Mouse (Mus musculus) bone marrow macrophage, adult 2 months (primary cell): ENCODE results near the gene Pkd2. TPM values are rescaled to one million over a fixed set of nuclear protein-coding genes. Genes with fewer than 3 reads are reported as not detected.

ENCODE experiments used
- H3K27ac ChIP-seq: 2 replicates; pipeline ENCODE4 v1.5.1; 2012; ENCODE audit warnings: low read depth, low read length; ENCODE audit not compliant: insufficient read depth
- H3K4me1 ChIP-seq: 2 replicates; pipeline ENCODE4 v1.6.1; 2012; ENCODE audit warnings: low read length; ENCODE audit not compliant: control insufficient read depth, insufficient read depth
- H3K4me3 ChIP-seq: 2 replicates; pipeline ENCODE4 v1.5.1; 2012; ENCODE audit warnings: mild to moderate bottlenecking, low read length, moderate library complexity; ENCODE audit not compliant: insufficient read depth
- CTCF ChIP-seq: IDR thresholded peaks from 2 replicates; pipeline ENCODE4 v1.5.1; 2012; ENCODE audit warnings: low read depth, mild to moderate bottlenecking, low read length, moderate library complexity
- POLR2A ChIP-seq: IDR thresholded peaks from 2 replicates; pipeline ENCODE4 v1.6.1; 2012; ENCODE audit warnings: mild to moderate bottlenecking, low read depth, low read length, borderline replicate concordance
- polyA plus RNA-seq: library from polyadenylated mRNA; stranded (reverse); fragments of >200 nt; gene quantifications from 2 replicates; pipeline ENCODE4 v1.2.4, GENCODE M21; 2012; ENCODE audit not compliant: missing spikeins, insufficient read depth, insufficient read length

Pkd2 gene
- polyA plus RNA-seq, 1 experiment, result 17.8 TPM

DNA sequence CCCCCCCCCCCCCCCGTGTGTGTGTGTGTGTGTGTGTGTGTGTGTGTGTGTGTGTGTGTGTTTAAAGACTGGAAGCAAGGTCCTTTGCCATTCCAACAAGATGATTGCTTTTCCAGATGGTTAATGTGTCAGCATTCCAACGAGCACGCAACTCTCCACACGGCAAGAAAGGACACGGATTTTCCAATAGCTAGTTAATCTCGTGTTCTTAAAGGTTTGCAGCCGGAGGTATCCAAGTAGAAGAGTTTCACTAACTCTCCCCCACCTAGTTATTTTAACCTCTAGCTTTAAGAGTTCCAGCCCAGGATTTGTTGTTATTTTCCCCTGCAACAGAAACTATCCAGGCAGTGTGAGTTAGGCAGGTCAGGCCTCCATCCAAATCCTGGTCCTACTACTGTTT is 1.6 kb downstream of the Pkd2 start:
- Histone ChIP-seq H3K4me3 (no peak overlapping the region), H3K27ac (no peak overlapping the region)
- no peak for TF ChIP-seq POLR2A
- no peak for TF ChIP-seq CTCF

DNA sequence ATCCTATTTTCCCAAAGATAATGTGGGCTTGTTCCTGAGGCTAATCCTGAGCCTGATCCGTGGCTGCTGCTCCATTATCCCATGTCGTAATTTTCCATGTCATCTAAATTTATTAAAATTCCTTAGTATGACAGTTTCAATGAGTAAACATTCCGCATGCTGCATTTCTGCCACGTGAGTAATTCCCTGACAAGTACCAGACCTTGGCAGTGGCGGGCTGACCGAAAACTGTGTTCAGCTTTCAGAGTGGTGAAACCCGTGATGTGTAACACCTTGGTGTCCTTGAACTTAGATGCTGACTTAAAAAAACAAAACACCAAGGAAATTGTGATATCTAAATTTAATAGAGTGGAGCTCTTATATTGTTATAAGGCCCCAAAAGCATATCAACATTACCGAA is 6.0 kb downstream of the Pkd2 start:
- no peak overlapping the region for H3K4me3 ChIP-seq
- H3K4me1 ChIP-seq, result peaks cover 3% of the 10 kb centered on the region
- H3K27ac ChIP-seq, result no peak overlapping the region
- TF ChIP-seq POLR2A, result no peak
- TF ChIP-seq CTCF, result no peak

More for the DNA sequence above, 1.6 kb downstream of the Pkd2 start:
- H3K4me1 ChIP-seq, result peaks cover 9% of the 10 kb centered on the region

- Histone ChIP-seq H3K4me3 (no peak overlapping the region), H3K4me1 (peaks cover 3% of the 10 kb centered on the region), H3K27ac (no peak overlapping the region)
- no peak for TF ChIP-seq CTCF
- TF ChIP-seq POLR2A, result no peak
Observed at GRCm38 (mm10) chr5:104465731-104466130, 6.5 kb downstream of the Pkd2 start.

- Histone ChIP-seq H3K27ac (no peak overlapping the region), H3K4me3 (no peak overlapping the region), H3K4me1 (no peaks in the 10 kb centered on the region)
- TF ChIP-seq POLR2A (no peak), CTCF (no peak)
Observed at GRCm38 (mm10) chr5:104466816-104467215, 7.6 kb downstream of the Pkd2 start.

- TF ChIP-seq CTCF (no peak), POLR2A (no peak)
- H3K4me3 ChIP-seq, result no peak overlapping the region
- no peaks in the 10 kb centered on the region for H3K4me1 ChIP-seq
- no peak overlapping the region for H3K27ac ChIP-seq
Observed at GRCm38 (mm10) chr5:104468586-104468985, 9.3 kb downstream of the Pkd2 start.

- no peak overlapping the region for H3K4me3 ChIP-seq
- no peak for TF ChIP-seq CTCF
- no peak for TF ChIP-seq POLR2A
- H3K27ac ChIP-seq, result no peak overlapping the region
- no peaks in the 10 kb centered on the region for H3K4me1 ChIP-seq
Observed at GRCm38 (mm10) chr5:104470981-104471391, 11.7 kb downstream of the Pkd2 start.

DNA sequence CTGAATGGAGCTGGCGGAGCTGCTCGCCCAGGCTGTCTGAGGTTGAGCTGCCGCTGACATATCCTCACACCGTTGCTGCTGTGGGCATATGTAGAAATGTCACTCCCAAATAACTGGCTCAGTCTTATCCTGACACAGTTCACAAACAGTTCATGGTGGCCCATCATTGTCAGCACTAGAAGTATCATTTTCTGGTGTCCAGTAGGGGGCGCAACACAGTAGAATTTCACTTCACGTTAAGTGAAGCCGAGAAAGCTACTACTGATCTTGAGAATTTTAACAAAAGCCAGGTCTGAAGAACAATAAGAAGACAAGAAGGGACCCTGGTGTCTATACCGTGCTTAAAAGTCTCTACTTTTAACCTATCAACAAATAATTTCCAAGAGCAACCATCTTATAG is 13.1 kb downstream of the Pkd2 start:
- Histone ChIP-seq H3K4me1 (no peaks in the 10 kb centered on the region), H3K4me3 (no peak overlapping the region), H3K27ac (no peak overlapping the region)
- TF ChIP-seq CTCF (no peak), POLR2A (no peak)

DNA sequence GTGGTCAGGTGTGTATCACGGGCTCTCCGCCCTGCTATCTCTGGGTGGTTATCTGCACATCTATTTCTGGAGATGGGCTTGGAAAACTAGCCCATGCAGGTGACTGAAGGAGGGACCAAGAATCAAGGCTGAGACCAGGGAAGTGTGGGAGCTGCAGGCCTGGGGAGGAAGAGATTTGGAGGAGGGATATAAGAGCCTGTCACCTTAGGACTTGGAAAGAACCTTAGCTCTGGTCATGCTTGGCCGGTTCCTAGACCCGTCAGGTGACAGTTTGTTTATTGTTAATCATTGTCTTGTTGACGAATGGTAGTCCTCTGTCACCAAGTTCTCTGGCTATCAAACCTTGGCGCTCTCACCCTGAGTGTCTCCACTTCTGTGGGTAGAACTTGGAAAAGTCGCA is 21.1 kb downstream of the Pkd2 start:
- H3K4me1 ChIP-seq, result peaks cover 2% of the 10 kb centered on the region; the same call in 1 of the 2 replicates
- H3K27ac ChIP-seq, result no peak overlapping the region
- no peak for TF ChIP-seq POLR2A
- no peak for TF ChIP-seq CTCF
- no peak overlapping the region for H3K4me3 ChIP-seq

GRCm38 (mm10) chr5:104482856-104483255 is 23.6 kb downstream of the Pkd2 start:
- TF ChIP-seq POLR2A, result no peak
- TF ChIP-seq CTCF, result no peak
- Histone ChIP-seq H3K4me1 (peaks cover 2% of the 10 kb centered on the region; the same call in 1 of the 2 replicates), H3K27ac (no peak overlapping the region), H3K4me3 (no peak overlapping the region)

- TF ChIP-seq CTCF, result no peak
- no peak for TF ChIP-seq POLR2A
- H3K4me3 ChIP-seq, result no peak overlapping the region
- H3K4me1 ChIP-seq, result no peaks in the 10 kb centered on the region
- no peak overlapping the region for H3K27ac ChIP-seq
Observed at GRCm38 (mm10) chr5:104491561-104491960, 32.3 kb downstream of the Pkd2 start.

- H3K4me1 ChIP-seq, result no peaks in the 10 kb centered on the region; the same call in 1 of the 2 replicates
- no peak overlapping the region for H3K27ac ChIP-seq
- H3K4me3 ChIP-seq, result no peak overlapping the region
- no peak for TF ChIP-seq CTCF
- no peak for TF ChIP-seq POLR2A
Observed at GRCm38 (mm10) chr5:104504883-104505282, 45.6 kb downstream of the Pkd2 start.
